Mouse (Mus musculus): Measurements from ENCODE around the gene Pdik1l. TPM values are rescaled to one million over a fixed set of nuclear protein-coding genes. Genes with fewer than 3 reads are reported as not detected.

Gene Pdik1l
- polyA plus RNA-seq, 1 experiment from 2014 or later: 18.5 TPM

DNA sequence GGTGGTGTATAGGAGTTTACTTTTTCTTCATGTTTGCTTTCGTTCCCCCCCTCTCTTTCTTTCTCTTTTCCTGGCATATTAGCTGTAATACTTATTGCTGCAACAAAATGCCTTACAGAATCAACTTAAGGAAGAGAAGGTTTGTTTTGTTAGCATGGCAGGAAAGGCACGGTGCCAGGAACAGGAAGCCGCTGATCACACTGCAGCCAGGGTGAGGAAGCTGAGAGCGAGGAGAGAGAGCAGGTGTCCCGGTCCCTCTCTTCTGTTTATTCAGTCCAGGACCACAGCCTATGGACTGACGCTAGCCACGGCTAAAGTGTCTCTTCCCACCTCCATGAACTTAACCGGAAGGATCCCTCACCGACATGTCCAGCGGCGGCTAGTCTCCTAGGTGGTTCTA, 29.3 kb downstream of the Pdik1l start:
- Histone ChIP-seq H3K9ac (ENCODE audit: low read depth, low read length) (no peak overlapping the region), H3K27me3 (replicated peaks; ENCODE audit: control insufficient read depth, insufficient read depth, low read length) (peaks cover 26% of the 10 kb centered on the region), H3K4me1 (ENCODE audit: control insufficient read depth, insufficient read depth, low read length) (peaks cover 16% of the 10 kb centered on the region), H3K9me3 (ENCODE audit: control insufficient read depth, low read length) (no peaks in the 10 kb centered on the region), H3K36me3 (ENCODE audit: control insufficient read depth, insufficient read depth, low read length) (no peaks in the 10 kb centered on the region), H3K4me3 (ENCODE audit: low read depth, low read length) (no peak overlapping the region), H3K27ac (replicated peaks; ENCODE audit: low read depth, low read length) (no peak overlapping the region), H3K4me2 (ENCODE audit: low read depth, low read length) (no peak overlapping the region)
- DNase-seq (ENCODE audit: low spot score) (no peak), ATAC-seq (ENCODE audit: low read depth) (no peak)
- whole genome bisulfite sequencing: 56% methylated on average over 11 of the region's 11 CpGs

DNA sequence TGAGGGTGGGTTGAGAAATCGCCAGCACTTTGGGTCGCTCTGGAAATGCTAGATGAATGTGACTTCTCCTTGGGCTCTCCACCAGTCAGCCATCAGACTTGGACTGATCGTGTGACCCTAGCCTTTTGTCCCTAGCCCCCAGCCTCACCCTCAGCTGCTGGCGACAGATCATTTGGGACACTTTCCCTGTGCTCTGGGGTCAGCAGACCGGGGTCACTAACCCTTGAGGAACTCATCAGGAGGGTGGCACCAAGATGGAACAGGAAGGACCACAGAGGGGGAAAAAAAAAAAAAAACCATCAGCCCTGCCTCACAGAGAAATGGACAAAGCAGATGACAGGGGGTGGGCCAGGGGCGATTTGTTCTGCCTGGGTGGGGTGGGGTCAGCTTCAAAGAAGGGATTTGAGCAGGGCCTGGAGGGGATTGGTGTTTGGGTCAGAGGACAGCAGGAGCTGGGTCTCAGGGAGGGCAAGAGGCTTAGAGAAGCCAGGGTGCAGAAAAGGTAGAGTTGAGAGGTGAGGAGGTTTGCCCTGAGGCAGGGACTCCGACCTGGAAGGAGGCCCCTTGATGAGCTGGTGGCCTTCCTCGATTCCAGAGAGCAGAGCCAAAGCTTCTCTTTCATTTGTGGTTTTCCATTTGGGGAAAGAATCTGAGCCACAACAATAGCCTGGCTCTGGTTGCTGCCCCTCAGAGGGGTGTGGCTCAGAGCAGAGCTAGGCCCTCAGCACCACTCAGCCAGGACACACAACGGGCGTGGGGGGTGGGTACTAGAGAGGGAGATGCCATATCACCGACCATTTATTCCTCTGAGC, 30.3 kb downstream of the Pdik1l start:
- DNase-seq (ENCODE audit: low spot score): peak; percentile 52

DNA sequence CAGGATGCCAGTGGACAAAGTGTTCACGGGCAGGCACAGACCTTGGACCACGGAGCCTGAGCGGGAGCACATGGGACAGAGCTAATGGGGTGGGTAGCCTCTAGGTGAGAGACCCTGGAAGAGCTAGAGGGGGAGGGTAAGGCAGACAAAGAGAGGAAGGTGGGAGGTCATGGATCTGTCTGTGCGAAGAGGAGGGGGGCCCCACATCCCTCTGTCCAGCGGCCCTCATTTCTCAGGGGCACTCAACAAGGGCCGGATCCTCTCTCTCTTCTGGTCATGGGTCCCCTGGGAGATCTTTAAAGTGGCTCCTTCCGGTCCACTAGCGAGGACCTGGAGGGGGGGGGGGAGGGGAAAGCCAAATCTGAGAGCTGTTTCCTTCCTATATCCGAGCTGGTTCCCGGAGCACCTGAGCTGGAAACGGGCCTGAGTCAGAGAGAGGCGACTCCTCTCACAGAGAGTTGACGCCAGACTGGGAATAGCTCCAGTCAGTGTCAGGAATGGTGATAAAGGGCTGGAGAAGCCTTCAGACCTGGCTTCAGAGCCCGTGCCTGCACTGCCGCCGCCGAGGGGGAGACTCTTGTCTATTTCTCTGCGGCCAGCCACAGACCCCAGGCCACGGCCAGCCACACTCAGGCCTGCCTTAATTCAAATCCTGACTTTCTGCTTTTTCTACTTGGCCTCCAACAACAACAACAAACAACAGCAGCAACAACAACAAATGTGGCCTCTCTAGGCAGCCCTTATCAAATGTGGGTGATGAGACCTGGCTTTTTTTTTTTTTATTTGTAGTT, 31.1 kb downstream of the Pdik1l start:
- H3K36me3 ChIP-seq (ENCODE audit: control insufficient read depth, insufficient read depth, low read length): no peaks in the 10 kb centered on the region
- ATAC-seq (ENCODE audit: low read depth) (no peak), DNase-seq (ENCODE audit: low spot score) (no peak)
- peaks cover 43% of the 10 kb centered on the region for H3K27me3 ChIP-seq (replicated peaks; ENCODE audit: control insufficient read depth, insufficient read depth, low read length)
- H3K27ac ChIP-seq (replicated peaks; ENCODE audit: low read depth, low read length): 0 out of 2 replicates have a peak overlapping the region, but pooled peaks have one; percentile 33
- 0 out of 2 replicates have a peak overlapping the region, but pooled peaks have one; percentile 5 for H3K9ac ChIP-seq (ENCODE audit: low read depth, low read length)
- H3K4me3 ChIP-seq (ENCODE audit: low read depth, low read length): no peak overlapping the region
- no peak overlapping the region for H3K4me2 ChIP-seq (ENCODE audit: low read depth, low read length)
- WGBS: 15% methylated on average over 16 of the region's 19 CpGs
- no peaks in the 10 kb centered on the region for H3K9me3 ChIP-seq (ENCODE audit: control insufficient read depth, low read length)
- H3K4me1 ChIP-seq (ENCODE audit: control insufficient read depth, insufficient read depth, low read length): peaks cover 25% of the 10 kb centered on the region

More for the DNA sequence above, 30.3 kb downstream of the Pdik1l start:
- H3K9me3 ChIP-seq (ENCODE audit: control insufficient read depth, low read length): no peaks in the 10 kb centered on the region
- H3K27me3 ChIP-seq (replicated peaks; ENCODE audit: control insufficient read depth, insufficient read depth, low read length): peaks cover 35% of the 10 kb centered on the region
- no peaks in the 10 kb centered on the region for H3K36me3 ChIP-seq (ENCODE audit: control insufficient read depth, insufficient read depth, low read length)
- H3K27ac ChIP-seq (replicated peaks; ENCODE audit: low read depth, low read length): 0 out of 2 replicates have a peak overlapping the region, but pooled peaks have one; percentile 33
- no peak for ATAC-seq (ENCODE audit: low read depth)
- H3K4me2 ChIP-seq (ENCODE audit: low read depth, low read length): no peak overlapping the region
- H3K4me1 ChIP-seq (ENCODE audit: control insufficient read depth, insufficient read depth, low read length): peaks cover 17% of the 10 kb centered on the region
- 18% methylated on average over 11 of the region's 11 CpGs for WGBS
- H3K9ac ChIP-seq (ENCODE audit: low read depth, low read length): no peak overlapping the region
- no peak overlapping the region for H3K4me3 ChIP-seq (ENCODE audit: low read depth, low read length)

DNA sequence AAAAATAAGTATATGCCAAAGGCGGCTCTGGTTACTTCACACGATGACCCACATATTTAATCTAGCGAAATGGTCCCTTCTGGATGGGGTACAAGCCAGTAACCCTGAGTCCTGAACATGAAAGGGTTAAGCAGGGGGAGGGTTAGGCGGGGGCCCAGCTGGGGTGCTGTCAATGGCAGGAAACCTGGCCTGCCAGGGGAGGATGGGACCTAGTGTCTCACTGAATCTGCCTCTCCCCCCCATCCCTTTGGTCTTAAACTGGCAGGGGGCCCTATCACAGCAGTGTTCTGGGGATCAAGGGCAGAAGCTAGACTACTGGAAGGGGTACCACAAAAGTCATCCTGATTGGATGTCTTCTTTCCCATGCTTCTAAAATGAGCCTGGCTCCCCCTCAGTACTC, 31.8 kb downstream of the Pdik1l start:
- no peak for ATAC-seq (ENCODE audit: low read depth)
- H3K9ac ChIP-seq (ENCODE audit: low read depth, low read length): 0 out of 2 replicates have a peak overlapping the region, but pooled peaks have one; percentile 5
- H3K4me1 ChIP-seq (ENCODE audit: control insufficient read depth, insufficient read depth, low read length): peaks cover 30% of the 10 kb centered on the region
- no peaks in the 10 kb centered on the region for H3K36me3 ChIP-seq (ENCODE audit: control insufficient read depth, insufficient read depth, low read length)
- H3K9me3 ChIP-seq (ENCODE audit: control insufficient read depth, low read length): no peaks in the 10 kb centered on the region
- DNase-seq (ENCODE audit: low spot score): no peak
- H3K27me3 ChIP-seq (replicated peaks; ENCODE audit: control insufficient read depth, insufficient read depth, low read length): peaks cover 50% of the 10 kb centered on the region
- no peak overlapping the region for H3K27ac ChIP-seq (replicated peaks; ENCODE audit: low read depth, low read length)
- H3K4me3 ChIP-seq (ENCODE audit: low read depth, low read length): no peak overlapping the region
- no peak overlapping the region for H3K4me2 ChIP-seq (ENCODE audit: low read depth, low read length)
- WGBS: 20% methylated on average over 4 of the region's 4 CpGs

DNA sequence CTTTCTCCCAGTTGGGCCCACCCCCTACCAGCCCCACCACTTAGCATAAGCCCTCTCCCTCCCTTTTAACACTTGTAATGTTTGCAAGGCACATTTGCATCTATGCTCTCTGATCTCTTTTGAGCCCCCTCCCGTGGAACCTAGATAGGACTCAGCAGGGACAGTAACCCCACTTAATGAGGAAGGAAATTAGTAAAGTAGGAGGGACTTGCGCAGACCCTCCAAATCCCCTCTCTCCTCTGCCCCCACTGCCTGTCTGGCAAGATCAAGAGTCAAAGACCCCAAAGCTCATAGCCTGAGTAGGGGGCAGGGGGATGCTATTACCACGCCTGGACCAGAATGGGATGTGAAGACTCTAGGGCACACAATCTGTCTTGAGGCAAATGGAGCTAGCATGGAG, 32.9 kb downstream of the Pdik1l start:
- Histone ChIP-seq H3K9me3 (ENCODE audit: control insufficient read depth, low read length) (no peaks in the 10 kb centered on the region), H3K4me2 (ENCODE audit: low read depth, low read length) (no peak overlapping the region), H3K27ac (replicated peaks; ENCODE audit: low read depth, low read length) (no peak overlapping the region), H3K36me3 (ENCODE audit: control insufficient read depth, insufficient read depth, low read length) (no peaks in the 10 kb centered on the region), H3K4me3 (ENCODE audit: low read depth, low read length) (no peak overlapping the region), H3K9ac (ENCODE audit: low read depth, low read length) (no peak overlapping the region), H3K4me1 (ENCODE audit: control insufficient read depth, insufficient read depth, low read length) (peaks cover 36% of the 10 kb centered on the region), H3K27me3 (replicated peaks; ENCODE audit: control insufficient read depth, insufficient read depth, low read length) (peaks cover 60% of the 10 kb centered on the region)
- 38% methylated on average over 3 of the region's 3 CpGs for WGBS
- ATAC-seq (ENCODE audit: low read depth) (no peak), DNase-seq (ENCODE audit: low spot score) (no peak)

DNA sequence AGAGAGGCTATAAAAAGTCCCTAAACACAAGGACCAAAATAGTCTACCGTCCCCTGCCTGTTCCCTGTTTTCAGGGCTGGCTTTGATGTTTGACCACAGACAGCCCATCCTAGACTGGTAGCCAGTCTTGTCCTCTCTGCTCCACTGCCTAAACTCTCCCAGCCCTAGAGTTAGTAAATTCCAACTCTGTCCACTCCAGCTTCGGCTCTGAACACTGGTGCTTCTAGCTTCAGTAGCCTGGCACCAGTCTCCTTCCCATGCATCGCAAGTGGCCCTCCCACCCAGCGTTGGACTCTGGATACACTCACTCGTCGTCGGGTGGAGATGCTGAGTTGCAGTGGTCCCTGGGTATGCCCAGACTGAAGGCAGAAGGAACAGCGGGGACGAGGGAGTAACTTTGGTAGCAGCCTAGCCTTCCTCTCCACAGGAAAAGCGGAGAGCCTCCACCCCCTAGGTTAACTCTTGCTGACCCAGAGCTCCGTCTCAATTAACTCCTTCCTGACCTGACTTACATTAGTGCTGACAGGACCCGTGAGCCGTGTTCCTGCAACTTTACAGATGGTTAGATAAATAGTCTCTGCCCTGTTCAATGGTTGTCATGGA, 33.9 kb downstream of the Pdik1l start, which contains the start of gene Grrp1:
TSS of gene Grrp1 (minus strand) at position 385 of the 603 bp plus-strand sequence.
- DNase-seq (ENCODE audit: low spot score) (no peak), ATAC-seq (ENCODE audit: low read depth) (no peak)
- H3K4me1 ChIP-seq (ENCODE audit: control insufficient read depth, insufficient read depth, low read length): peaks cover 37% of the 10 kb centered on the region
- H3K4me3 ChIP-seq (ENCODE audit: low read depth, low read length): peak within 1 kb of the TSS; percentile 54
- H3K9ac ChIP-seq (ENCODE audit: low read depth, low read length): peak within 1 kb of the TSS; percentile 43
- no peaks in the 10 kb centered on the region for H3K9me3 ChIP-seq (ENCODE audit: control insufficient read depth, low read length)
- WGBS: under 1% methylated on average over 13 of the region's 13 CpGs
- no peak within 1 kb of the TSS for H3K27ac ChIP-seq (replicated peaks; ENCODE audit: low read depth, low read length)
- H3K4me2 ChIP-seq (ENCODE audit: low read depth, low read length): peak within 1 kb of the TSS; percentile 93
- peaks cover 70% of the 10 kb centered on the region for H3K27me3 ChIP-seq (replicated peaks; ENCODE audit: control insufficient read depth, insufficient read depth, low read length)
- H3K36me3 ChIP-seq (ENCODE audit: control insufficient read depth, insufficient read depth, low read length): no peaks in the 10 kb centered on the region

DNA sequence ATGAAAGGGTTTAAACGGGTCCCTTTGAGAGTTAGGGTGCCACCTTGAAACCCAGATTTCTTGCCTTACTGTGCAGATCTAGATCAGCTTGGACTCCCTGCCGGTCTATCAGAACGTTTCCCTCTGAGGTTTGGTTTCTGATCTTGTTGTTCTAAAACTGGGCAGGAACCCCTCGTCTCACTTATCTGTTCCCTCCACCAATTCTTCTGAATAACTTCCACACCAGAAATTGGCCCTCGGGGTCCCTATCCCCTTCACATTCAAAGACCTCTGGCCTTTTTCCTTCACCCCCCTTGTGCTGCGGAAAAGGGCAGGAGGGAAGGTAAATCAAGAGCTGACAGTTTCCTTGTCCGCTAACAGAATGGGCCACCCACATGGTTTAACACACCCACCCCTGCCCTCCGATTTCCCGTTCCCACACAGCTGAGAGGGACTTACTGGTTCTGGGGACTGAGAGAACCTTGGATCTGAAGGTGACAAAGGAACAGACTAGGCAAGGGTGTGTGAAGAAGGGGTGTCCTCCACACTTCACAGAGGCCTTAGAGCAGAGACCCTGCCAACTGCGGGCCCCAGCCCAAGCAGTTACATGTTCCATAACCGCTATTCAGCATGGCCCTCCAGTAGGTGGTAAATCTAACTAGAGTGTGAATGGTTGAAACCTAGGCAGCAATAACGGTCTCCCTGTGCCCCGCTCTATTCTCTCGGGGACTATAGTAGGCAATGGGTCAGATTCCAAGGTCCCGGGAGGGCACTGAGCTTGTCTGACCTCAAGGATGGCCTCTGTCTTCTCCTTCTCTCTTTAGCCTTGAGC, 34.6 kb downstream of the Pdik1l start:
- ATAC-seq (ENCODE audit: low read depth) (no peak), DNase-seq (ENCODE audit: low spot score) (no peak)
- Histone ChIP-seq H3K27ac (replicated peaks; ENCODE audit: low read depth, low read length) (no peak overlapping the region), H3K4me1 (ENCODE audit: control insufficient read depth, insufficient read depth, low read length) (peaks cover 34% of the 10 kb centered on the region), H3K36me3 (ENCODE audit: control insufficient read depth, insufficient read depth, low read length) (no peaks in the 10 kb centered on the region), H3K4me3 (ENCODE audit: low read depth, low read length) (peak overlapping the region; percentile 54), H3K27me3 (replicated peaks; ENCODE audit: control insufficient read depth, insufficient read depth, low read length) (peaks cover 75% of the 10 kb centered on the region), H3K9me3 (ENCODE audit: control insufficient read depth, low read length) (no peaks in the 10 kb centered on the region), H3K9ac (ENCODE audit: low read depth, low read length) (peak overlapping the region; percentile 43; the same call in 1 of the 2 replicates), H3K4me2 (ENCODE audit: low read depth, low read length) (peak overlapping the region; percentile 93)
- WGBS: 15% methylated on average over 15 of the region's 15 CpGs

Data from embryonic facial prominence, embryonic 14.5 days (tissue).